Mouse (Mus musculus): Measurements from ENCODE around the gene Iqgap2. TPM values are rescaled to one million over a fixed set of nuclear protein-coding genes. Genes with fewer than 3 reads are reported as not detected.

Gene Iqgap2
- polyA plus RNA-seq, 1 experiment from 2014 or later: 25.3 TPM

- WGBS: 57% methylated on average over 3 of the region's 3 CpGs
- no peaks in the 10 kb centered on the region for H3K27me3 ChIP-seq (ENCODE audit: control insufficient read depth, insufficient read depth, low read length)
- no peak for ATAC-seq (ENCODE audit: insufficient number of reproducible peaks, insufficient read depth, low FRiP score, low read depth)
- H3K27ac ChIP-seq (ENCODE audit: low read length): no peak overlapping the region
- H3K36me3 ChIP-seq (ENCODE audit: control insufficient read depth, insufficient read depth, low read length): no peaks in the 10 kb centered on the region
- no peaks in the 10 kb centered on the region for H3K9me3 ChIP-seq (ENCODE audit: control insufficient read depth, low read depth, low read length)
- H3K4me3 ChIP-seq (ENCODE audit: low read depth, low read length): no peak overlapping the region
- H3K4me1 ChIP-seq (ENCODE audit: control insufficient read depth, insufficient read depth, low read length): no peaks in the 10 kb centered on the region
- H3K4me2 ChIP-seq (replicated peaks; ENCODE audit: low read depth, low read length): no peak overlapping the region
- H3K9ac ChIP-seq (replicated peaks; ENCODE audit: low read depth, low read length): no peak overlapping the region
Measured at GRCm38 (mm10) chr13:95832712-95833111, 59.0 kb downstream of the Iqgap2 start.

DNA sequence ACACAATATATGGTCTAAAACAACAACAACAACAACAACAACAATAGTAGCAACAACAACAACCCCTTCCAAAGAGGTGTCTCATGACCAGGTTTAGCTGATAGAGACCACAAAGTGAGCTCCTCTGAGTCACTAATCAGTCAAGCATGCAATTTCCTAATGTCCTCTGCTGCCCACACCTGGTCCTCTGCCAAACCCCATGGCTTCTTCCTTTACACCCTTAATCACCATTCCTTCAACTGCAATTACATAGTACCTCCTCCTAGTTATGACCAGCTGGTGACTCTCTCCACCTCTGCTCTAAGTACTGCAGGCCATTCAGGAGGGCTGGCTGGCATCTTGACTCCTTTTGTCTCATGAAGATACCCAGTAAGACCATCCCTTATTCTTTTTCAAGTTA is 60.0 kb downstream of the Iqgap2 start:
- Histone ChIP-seq H3K4me1 (ENCODE audit: control insufficient read depth, insufficient read depth, low read length) (no peaks in the 10 kb centered on the region), H3K27me3 (ENCODE audit: control insufficient read depth, insufficient read depth, low read length) (no peaks in the 10 kb centered on the region), H3K4me2 (replicated peaks; ENCODE audit: low read depth, low read length) (no peak overlapping the region), H3K36me3 (ENCODE audit: control insufficient read depth, insufficient read depth, low read length) (no peaks in the 10 kb centered on the region), H3K4me3 (ENCODE audit: low read depth, low read length) (no peak overlapping the region), H3K27ac (ENCODE audit: low read length) (no peak overlapping the region), H3K9me3 (ENCODE audit: control insufficient read depth, low read depth, low read length) (no peaks in the 10 kb centered on the region), H3K9ac (replicated peaks; ENCODE audit: low read depth, low read length) (no peak overlapping the region)
- no peak for ATAC-seq (ENCODE audit: insufficient number of reproducible peaks, insufficient read depth, low FRiP score, low read depth)

- Histone ChIP-seq H3K36me3 (ENCODE audit: control insufficient read depth, insufficient read depth, low read length) (no peaks in the 10 kb centered on the region), H3K9me3 (ENCODE audit: control insufficient read depth, low read depth, low read length) (no peaks in the 10 kb centered on the region), H3K27ac (ENCODE audit: low read length) (no peak overlapping the region), H3K4me1 (ENCODE audit: control insufficient read depth, insufficient read depth, low read length) (peaks cover 3% of the 10 kb centered on the region; the same call in 1 of the 2 replicates), H3K4me3 (ENCODE audit: low read depth, low read length) (no peak overlapping the region), H3K4me2 (replicated peaks; ENCODE audit: low read depth, low read length) (no peak overlapping the region), H3K27me3 (ENCODE audit: control insufficient read depth, insufficient read depth, low read length) (no peaks in the 10 kb centered on the region), H3K9ac (replicated peaks; ENCODE audit: low read depth, low read length) (no peak overlapping the region)
- ATAC-seq (ENCODE audit: insufficient number of reproducible peaks, insufficient read depth, low FRiP score, low read depth): peak; percentile 76; the same call in 1 of the 2 replicates
- WGBS: 82% methylated on average over 7 of the region's 7 CpGs
Measured at GRCm38 (mm10) chr13:95829431-95830171, 62.1 kb downstream of the Iqgap2 start.

- Histone ChIP-seq H3K9me3 (ENCODE audit: control insufficient read depth, low read depth, low read length) (no peaks in the 10 kb centered on the region), H3K27ac (ENCODE audit: low read length) (no peak overlapping the region), H3K9ac (replicated peaks; ENCODE audit: low read depth, low read length) (no peak overlapping the region), H3K36me3 (ENCODE audit: control insufficient read depth, insufficient read depth, low read length) (no peaks in the 10 kb centered on the region), H3K27me3 (ENCODE audit: control insufficient read depth, insufficient read depth, low read length) (no peaks in the 10 kb centered on the region), H3K4me1 (ENCODE audit: control insufficient read depth, insufficient read depth, low read length) (peaks cover 3% of the 10 kb centered on the region; the same call in 1 of the 2 replicates), H3K4me3 (ENCODE audit: low read depth, low read length) (no peak overlapping the region), H3K4me2 (replicated peaks; ENCODE audit: low read depth, low read length) (no peak overlapping the region)
- WGBS: 76% methylated on average over 5 of the region's 5 CpGs
- ATAC-seq (ENCODE audit: insufficient number of reproducible peaks, insufficient read depth, low FRiP score, low read depth): no peak
Measured at GRCm38 (mm10) chr13:95828616-95829015, 63.1 kb downstream of the Iqgap2 start.

GRCm38 (mm10) chr13:95826178-95826577 is 65.5 kb downstream of the Iqgap2 start:
- Histone ChIP-seq H3K27ac (ENCODE audit: low read length) (no peak overlapping the region), H3K4me2 (replicated peaks; ENCODE audit: low read depth, low read length) (no peak overlapping the region), H3K27me3 (ENCODE audit: control insufficient read depth, insufficient read depth, low read length) (no peaks in the 10 kb centered on the region), H3K9ac (replicated peaks; ENCODE audit: low read depth, low read length) (no peak overlapping the region), H3K9me3 (ENCODE audit: control insufficient read depth, low read depth, low read length) (no peaks in the 10 kb centered on the region), H3K4me3 (ENCODE audit: low read depth, low read length) (no peak overlapping the region), H3K4me1 (ENCODE audit: control insufficient read depth, insufficient read depth, low read length) (peaks cover 3% of the 10 kb centered on the region; the same call in 1 of the 2 replicates), H3K36me3 (ENCODE audit: control insufficient read depth, insufficient read depth, low read length) (no peaks in the 10 kb centered on the region)
- WGBS: 69% methylated on average over 6 of the region's 6 CpGs
- ATAC-seq (ENCODE audit: insufficient number of reproducible peaks, insufficient read depth, low FRiP score, low read depth): no peak

- WGBS: 74% methylated on average over 6 of the region's 6 CpGs
- Histone ChIP-seq H3K4me1 (ENCODE audit: control insufficient read depth, insufficient read depth, low read length) (peaks cover 3% of the 10 kb centered on the region; the same call in 1 of the 2 replicates), H3K4me3 (ENCODE audit: low read depth, low read length) (no peak overlapping the region), H3K27ac (ENCODE audit: low read length) (no peak overlapping the region), H3K4me2 (replicated peaks; ENCODE audit: low read depth, low read length) (no peak overlapping the region), H3K9ac (replicated peaks; ENCODE audit: low read depth, low read length) (no peak overlapping the region), H3K27me3 (ENCODE audit: control insufficient read depth, insufficient read depth, low read length) (no peaks in the 10 kb centered on the region), H3K9me3 (ENCODE audit: control insufficient read depth, low read depth, low read length) (no peaks in the 10 kb centered on the region), H3K36me3 (ENCODE audit: control insufficient read depth, insufficient read depth, low read length) (no peaks in the 10 kb centered on the region)
- no peak for ATAC-seq (ENCODE audit: insufficient number of reproducible peaks, insufficient read depth, low FRiP score, low read depth)
Measured at GRCm38 (mm10) chr13:95822918-95823317, 68.8 kb downstream of the Iqgap2 start.

DNA sequence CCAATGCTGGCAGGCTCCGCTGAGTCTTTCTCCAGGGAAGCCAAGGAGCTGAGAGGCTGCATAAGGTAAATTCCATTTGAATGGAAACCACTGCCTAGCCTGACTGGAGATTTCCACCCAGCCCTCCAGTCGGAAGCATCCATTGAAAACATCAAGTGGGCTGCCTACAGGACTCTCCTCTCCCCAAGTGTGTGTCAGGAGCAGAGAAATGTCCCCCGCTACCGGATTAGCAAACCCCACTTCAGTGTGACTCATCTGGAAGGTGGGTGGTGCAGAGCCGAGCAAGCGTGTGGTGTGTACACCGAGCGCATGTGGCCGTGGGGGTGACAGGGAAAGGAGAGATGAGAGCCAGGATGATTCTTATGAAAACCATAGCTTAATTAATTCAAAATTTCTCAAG is 71.7 kb downstream of the Iqgap2 start:
- Histone ChIP-seq H3K9me3 (ENCODE audit: control insufficient read depth, low read depth, low read length) (no peaks in the 10 kb centered on the region), H3K27ac (ENCODE audit: low read length) (no peak overlapping the region), H3K4me2 (replicated peaks; ENCODE audit: low read depth, low read length) (no peak overlapping the region), H3K9ac (replicated peaks; ENCODE audit: low read depth, low read length) (no peak overlapping the region), H3K36me3 (ENCODE audit: control insufficient read depth, insufficient read depth, low read length) (no peaks in the 10 kb centered on the region), H3K27me3 (ENCODE audit: control insufficient read depth, insufficient read depth, low read length) (no peaks in the 10 kb centered on the region), H3K4me3 (ENCODE audit: low read depth, low read length) (no peak overlapping the region), H3K4me1 (ENCODE audit: control insufficient read depth, insufficient read depth, low read length) (no peaks in the 10 kb centered on the region)
- 84% methylated on average over 9 of the region's 9 CpGs for WGBS
- ATAC-seq (ENCODE audit: insufficient number of reproducible peaks, insufficient read depth, low FRiP score, low read depth): no peak

GRCm38 (mm10) chr13:95818941-95819340 is 72.8 kb downstream of the Iqgap2 start:
- Histone ChIP-seq H3K9ac (replicated peaks; ENCODE audit: low read depth, low read length) (no peak overlapping the region), H3K27me3 (ENCODE audit: control insufficient read depth, insufficient read depth, low read length) (no peaks in the 10 kb centered on the region), H3K4me2 (replicated peaks; ENCODE audit: low read depth, low read length) (no peak overlapping the region), H3K4me3 (ENCODE audit: low read depth, low read length) (no peak overlapping the region), H3K27ac (ENCODE audit: low read length) (no peak overlapping the region), H3K4me1 (ENCODE audit: control insufficient read depth, insufficient read depth, low read length) (no peaks in the 10 kb centered on the region), H3K36me3 (ENCODE audit: control insufficient read depth, insufficient read depth, low read length) (no peaks in the 10 kb centered on the region), H3K9me3 (ENCODE audit: control insufficient read depth, low read depth, low read length) (no peaks in the 10 kb centered on the region)
- no peak for ATAC-seq (ENCODE audit: insufficient number of reproducible peaks, insufficient read depth, low FRiP score, low read depth)
- WGBS: 85% methylated on average over 4 of the region's 4 CpGs

GRCm38 (mm10) chr13:95813643-95814042 is 78.1 kb downstream of the Iqgap2 start:
- WGBS: 84% methylated on average over 3 of the region's 3 CpGs

More at GRCm38 (mm10) chr13:95813643-95814042, 78.1 kb downstream of the Iqgap2 start:
- Histone ChIP-seq H3K4me3 (ENCODE audit: low read depth, low read length) (no peak overlapping the region), H3K9ac (replicated peaks; ENCODE audit: low read depth, low read length) (no peak overlapping the region), H3K27me3 (ENCODE audit: control insufficient read depth, insufficient read depth, low read length) (no peaks in the 10 kb centered on the region), H3K36me3 (ENCODE audit: control insufficient read depth, insufficient read depth, low read length) (no peaks in the 10 kb centered on the region), H3K9me3 (ENCODE audit: control insufficient read depth, low read depth, low read length) (no peaks in the 10 kb centered on the region), H3K4me2 (replicated peaks; ENCODE audit: low read depth, low read length) (no peak overlapping the region), H3K4me1 (ENCODE audit: control insufficient read depth, insufficient read depth, low read length) (no peaks in the 10 kb centered on the region), H3K27ac (ENCODE audit: low read length) (no peak overlapping the region)
- no peak for ATAC-seq (ENCODE audit: insufficient number of reproducible peaks, insufficient read depth, low FRiP score, low read depth)

All from stomach, embryonic 14.5 days (tissue).